ENCODE assay signal across 12 mouse cellular contexts in the genomic region with DNA sequence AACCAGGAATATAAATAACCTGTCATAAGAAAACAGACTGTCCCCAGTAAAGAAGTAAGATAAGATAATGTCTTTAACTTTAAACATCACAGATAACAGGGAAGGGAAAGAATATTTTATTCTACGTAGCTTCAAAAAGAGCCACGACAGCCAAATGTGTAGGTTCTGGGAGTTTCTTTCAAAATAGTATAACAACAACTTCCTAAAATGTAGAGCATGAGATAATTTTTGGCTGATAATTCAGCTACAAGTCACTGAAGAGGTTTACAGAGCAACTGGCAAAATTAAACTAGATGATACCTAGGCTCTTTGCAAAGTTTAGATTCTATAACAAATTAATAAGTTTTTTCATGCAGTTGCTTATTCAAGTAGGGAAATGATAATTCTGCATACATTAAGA.
"Had no signal": no experiment of that assay in that cellular context is flagged by ENCODE, and none has a peak within 500 bp of the region (broad histone marks: within the 10 kb centered on the region; RNA-seq: fewer than 3 reads in every experiment).

No protein-coding gene starts in this region.

- H3K36me3 ChIP-seq: liver, embryonic 12.5 days; midbrain, embryonic 10.5 days; neural tube, embryonic 15.5 days had no signal

- H3K4me2 ChIP-seq: liver, embryonic 12.5 days; neural tube, embryonic 15.5 days had no signal

- H3K9me3 ChIP-seq: liver, embryonic 12.5 days; midbrain, embryonic 10.5 days; neural tube, embryonic 15.5 days had no signal

- H3K27me3 ChIP-seq: liver, embryonic 12.5 days; neural tube, embryonic 15.5 days had no signal

- H3K4me3 ChIP-seq: liver, embryonic 12.5 days; midbrain, embryonic 10.5 days; myocyte; neural tube, embryonic 15.5 days had no signal

- ATAC-seq: liver, embryonic 12.5 days had no signal

- H3K27ac ChIP-seq: liver, embryonic 12.5 days; midbrain, embryonic 10.5 days; neural tube, embryonic 15.5 days had no signal

- DNase-seq: kidney, adult 8-10 months; kidney, postnatal 10 days; left cerebral cortex, postnatal 4 days; lung, postnatal 4 days; midbrain, embryonic 14.5 days; right cerebral cortex, adult 18-20 months; right cerebral cortex, postnatal 25 days; thymus, postnatal 36 days had no signal

- H3K9ac ChIP-seq: liver, embryonic 12.5 days; neural tube, embryonic 15.5 days had no signal

- H3K4me1 ChIP-seq: midbrain, embryonic 10.5 days had no signal
